Mouse (Mus musculus): ENCODE results near the gene Olfr1256. TPM values are rescaled to one million over a fixed set of nuclear protein-coding genes. Genes with fewer than 3 reads are reported as not detected.

The Olfr1256 gene
- polyA plus RNA-seq, 1 experiment from 2014 or later: not detected

Other genes with a start within 250 kb of the Olfr1256 start
- gene Olfr1246, start 248.4 kb downstream of the Olfr1256 start, polyA plus RNA-seq (2014; fragmentation: Nextera tagmentation; extraction: Ambion mirVana): not detected in 2 replicates
- gene Olfr1247, start 227.4 kb downstream of the Olfr1256 start, polyA plus RNA-seq (2014; fragmentation: Nextera tagmentation; extraction: Ambion mirVana): not detected in 2 replicates
- gene Olfr1248, start 223.3 kb downstream of the Olfr1256 start, polyA plus RNA-seq (2014; fragmentation: Nextera tagmentation; extraction: Ambion mirVana): not detected in 2 replicates
- gene Olfr1249, start 206.6 kb downstream of the Olfr1256 start, polyA plus RNA-seq (2014; fragmentation: Nextera tagmentation; extraction: Ambion mirVana): not detected in 2 replicates
- gene Olfr1250, start 180.1 kb downstream of the Olfr1256 start, polyA plus RNA-seq (2014; fragmentation: Nextera tagmentation; extraction: Ambion mirVana): not detected in 2 replicates
- not detected in 2 replicates for gene Olfr1251, start 169.6 kb downstream of the Olfr1256 start, polyA plus RNA-seq (2014; fragmentation: Nextera tagmentation; extraction: Ambion mirVana)
- gene Olfr1252, start 116.5 kb downstream of the Olfr1256 start, polyA plus RNA-seq (2014; fragmentation: Nextera tagmentation; extraction: Ambion mirVana): not detected in 2 replicates
- gene Olfr1253, start 84.5 kb downstream of the Olfr1256 start, polyA plus RNA-seq (2014; fragmentation: Nextera tagmentation; extraction: Ambion mirVana): not detected in 2 replicates
- gene Olfr1254, start 47.9 kb downstream of the Olfr1256 start, polyA plus RNA-seq (2014; fragmentation: Nextera tagmentation; extraction: Ambion mirVana): not detected in 2 replicates
- not detected in 2 replicates for gene Olfr1255, start 29.5 kb downstream of the Olfr1256 start, polyA plus RNA-seq (2014; fragmentation: Nextera tagmentation; extraction: Ambion mirVana)
- gene Olfr48, start 6.7 kb upstream of the Olfr1256 start, polyA plus RNA-seq (2014; fragmentation: Nextera tagmentation; extraction: Ambion mirVana): not detected in 2 replicates
- gene Olfr1257, start 36.9 kb upstream of the Olfr1256 start, polyA plus RNA-seq (2014; fragmentation: Nextera tagmentation; extraction: Ambion mirVana): not detected in 2 replicates
- not detected in 2 replicates for gene Olfr1258, start 85.8 kb upstream of the Olfr1256 start, polyA plus RNA-seq (2014; fragmentation: Nextera tagmentation; extraction: Ambion mirVana)
- gene Olfr1259, start 107.1 kb upstream of the Olfr1256 start, polyA plus RNA-seq (2014; fragmentation: Nextera tagmentation; extraction: Ambion mirVana): not detected in 2 replicates
- gene Olfr1260, start 132.8 kb upstream of the Olfr1256 start, polyA plus RNA-seq (2014; fragmentation: Nextera tagmentation; extraction: Ambion mirVana): not detected in 2 replicates
- gene Olfr1261, start 149.7 kb upstream of the Olfr1256 start, polyA plus RNA-seq (2014; fragmentation: Nextera tagmentation; extraction: Ambion mirVana): not detected in 2 replicates
- gene Olfr1262, start 158.6 kb upstream of the Olfr1256 start, polyA plus RNA-seq (2014; fragmentation: Nextera tagmentation; extraction: Ambion mirVana): not detected in 2 replicates
- not detected in 2 replicates for gene Olfr1263, start 170.6 kb upstream of the Olfr1256 start, polyA plus RNA-seq (2014; fragmentation: Nextera tagmentation; extraction: Ambion mirVana)
- not detected in 2 replicates for gene Olfr1264, start 184.0 kb upstream of the Olfr1256 start, polyA plus RNA-seq (2014; fragmentation: Nextera tagmentation; extraction: Ambion mirVana)
- gene Olfr1265, start 193.8 kb upstream of the Olfr1256 start, polyA plus RNA-seq (2014; fragmentation: Nextera tagmentation; extraction: Ambion mirVana): not detected in 2 replicates
- not detected in 2 replicates for gene Olfr140, start 222.0 kb upstream of the Olfr1256 start, polyA plus RNA-seq (2014; fragmentation: Nextera tagmentation; extraction: Ambion mirVana)

Measured in heart, embryonic 11.5 days (tissue).